Mouse (Mus musculus) gastrocnemius, postnatal 25 days (tissue): ENCODE measurements around the gene Sectm1b. TPM values are rescaled to one million over a fixed set of nuclear protein-coding genes. Genes with fewer than 3 reads are reported as not detected.

Experiments
- DNase-seq: peaks from one replicate; pipeline ENCODE4 v3.0.0; 2022
- total RNA-seq, 2 experiments: library from RNA; stranded (reverse); gene quantifications; 1 replicate in 1 of 2; 2 replicates in 1 of 2; pipeline ENCODE4 v1.2.3; 2021

Gene Sectm1b
- total RNA-seq, 2 experiments from 2014 or later: not detected

DNA sequence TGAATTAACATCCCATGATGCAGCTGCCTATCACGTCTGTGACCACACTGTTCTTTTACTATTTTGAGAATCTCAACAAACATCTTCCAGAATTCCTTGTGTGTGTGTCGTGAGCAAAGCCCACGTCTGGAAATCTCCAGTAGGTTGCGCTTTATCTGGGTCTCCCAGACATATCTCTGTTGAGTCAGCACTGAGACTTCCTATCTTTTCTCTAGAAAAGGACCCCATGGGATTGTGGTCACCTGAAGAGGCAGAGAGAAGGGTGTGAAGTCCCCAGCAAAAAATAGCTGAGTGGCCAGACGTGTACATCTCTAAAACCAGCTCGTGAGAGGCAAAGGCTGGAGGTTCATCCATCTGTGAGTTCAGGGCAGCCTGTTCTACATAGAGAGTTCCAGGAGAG lies 39.2 kb downstream of the Sectm1b start:
- DNase-seq: no peak

DNA sequence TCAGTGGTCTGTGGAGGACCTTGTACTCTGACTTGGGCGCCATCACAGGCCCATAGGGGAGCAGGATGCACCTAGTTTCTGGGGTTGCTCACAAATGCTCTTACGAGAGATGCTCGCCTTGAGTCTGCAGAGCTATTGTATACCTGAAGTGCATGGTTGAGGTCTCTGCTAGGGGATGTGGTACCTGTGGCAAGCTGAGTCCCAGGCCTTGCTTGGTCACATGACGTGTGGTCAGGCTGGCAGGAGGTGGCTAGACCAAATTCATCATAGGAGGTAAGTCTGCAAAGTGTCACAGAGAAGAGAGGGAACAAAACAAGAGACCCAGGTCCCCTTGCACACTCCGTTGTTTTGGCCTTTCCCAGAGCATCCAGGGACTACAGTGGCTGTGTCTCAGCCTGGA lies 43.9 kb downstream of the Sectm1b start:
- DNase-seq: no peak

DNA sequence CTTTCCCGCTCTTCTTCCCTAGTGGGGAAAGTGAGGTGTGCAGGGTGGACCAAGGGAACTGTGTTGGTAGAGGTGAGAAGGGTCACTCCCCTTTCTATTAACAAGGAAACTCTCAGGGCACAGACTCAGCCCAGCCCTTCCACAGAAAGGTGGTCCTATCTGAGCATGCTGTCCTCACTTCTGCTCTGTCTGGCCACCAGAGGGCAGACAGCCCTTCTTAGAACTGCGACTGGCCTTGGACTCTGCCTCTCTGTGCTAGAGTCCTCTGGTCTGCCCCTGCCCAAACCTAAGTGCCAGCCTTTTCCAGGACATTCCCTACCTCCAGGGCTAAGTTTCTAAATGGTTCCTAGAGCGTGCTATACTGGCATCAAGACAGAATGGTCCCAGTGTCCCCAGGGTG lies 45.7 kb downstream of the Sectm1b start:
- peak; percentile 46 for DNase-seq

DNA sequence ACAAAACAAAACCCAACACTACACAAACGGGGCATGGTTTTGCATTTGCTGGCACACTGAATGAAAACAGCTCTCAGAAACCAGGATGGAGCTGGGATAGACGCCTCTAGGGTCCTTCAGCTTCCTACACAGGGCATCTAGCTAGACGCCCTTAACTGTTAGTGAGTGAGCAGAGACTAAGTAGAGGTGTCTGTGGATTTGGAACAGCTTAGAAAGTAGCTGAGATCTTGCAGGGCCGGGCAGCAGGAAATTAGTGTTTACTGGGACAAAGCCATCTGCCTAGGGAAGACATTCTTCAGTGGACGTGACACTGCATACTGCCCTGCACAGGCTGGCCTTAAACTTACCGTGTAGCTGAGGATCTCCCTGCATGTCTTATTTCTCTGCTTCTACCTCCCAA lies 47.9 kb downstream of the Sectm1b start:
- DNase-seq: no peak

DNA sequence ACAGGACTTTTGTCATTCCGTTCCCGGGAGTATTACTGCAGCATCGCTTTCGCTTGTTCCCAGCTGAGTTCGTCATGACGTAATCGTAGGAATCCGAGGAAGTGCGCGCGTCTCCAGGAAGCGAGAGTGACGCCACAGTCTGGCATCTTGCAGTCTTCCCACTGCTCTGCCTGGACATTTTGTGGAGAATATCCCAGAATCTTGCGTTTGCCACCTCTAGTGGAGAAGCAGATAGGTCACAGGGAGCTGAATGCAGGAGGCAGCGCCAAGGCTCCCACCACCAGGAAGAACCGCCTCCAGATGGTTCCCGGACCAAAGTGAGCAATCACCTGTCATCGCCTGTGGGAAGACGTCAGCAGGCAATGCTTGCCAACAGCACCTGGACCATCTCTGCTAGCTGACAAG lies 48.5 kb downstream of the Sectm1b start:
- DNase-seq: peak; percentile 13

DNA sequence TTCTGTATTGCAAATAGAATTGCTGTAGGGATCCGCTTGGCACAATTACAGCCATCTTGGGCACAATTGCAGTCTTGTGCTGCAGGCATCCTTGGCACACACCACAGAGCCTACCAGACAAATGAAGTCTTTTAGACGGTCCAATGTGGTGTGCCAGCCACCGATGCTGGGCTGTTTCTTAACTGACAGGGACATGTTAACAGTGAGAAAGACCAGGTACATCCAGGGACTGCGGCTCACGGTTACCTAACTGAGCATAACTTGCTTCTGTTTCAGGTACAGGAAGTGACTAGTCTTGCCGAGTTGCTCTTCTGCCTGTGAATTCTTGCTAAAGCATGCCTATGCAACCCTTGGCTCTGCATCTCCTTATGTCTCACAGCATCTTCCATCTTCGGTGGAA lies 49.7 kb downstream of the Sectm1b start:
- no peak for DNase-seq

DNA sequence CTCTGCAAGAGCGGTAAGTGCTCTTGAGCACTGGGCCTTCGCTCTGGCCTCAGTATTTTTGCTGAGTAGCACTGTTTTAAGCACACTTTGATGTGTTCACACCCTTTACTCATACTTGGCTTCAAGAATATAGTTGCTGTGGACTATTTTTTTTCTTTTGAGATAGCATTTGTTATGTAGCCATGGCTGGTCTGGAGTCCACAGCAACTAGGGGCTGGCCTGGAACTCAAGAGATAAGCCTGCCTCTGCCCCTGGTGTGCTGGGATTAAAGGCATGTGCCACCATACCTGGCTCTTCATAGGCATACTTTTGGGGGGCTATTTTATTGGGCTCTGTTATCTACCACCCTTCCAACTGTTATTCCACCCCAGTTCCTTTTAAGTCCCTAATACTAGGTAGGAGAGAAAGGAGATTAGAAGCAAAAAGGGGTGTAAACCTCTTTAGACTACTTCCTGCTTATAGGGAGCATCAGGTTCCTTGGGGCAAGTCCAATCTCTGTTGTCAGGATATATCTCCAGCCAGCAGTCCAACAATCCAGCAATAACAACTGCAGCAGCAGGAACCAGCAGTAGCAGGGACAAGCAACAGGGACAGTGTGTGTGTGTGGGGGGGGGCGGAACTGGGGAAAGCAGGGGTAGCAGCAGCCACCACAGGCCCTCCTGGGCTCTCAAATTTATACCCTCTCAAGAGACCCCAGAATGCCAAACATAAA lies 53.2 kb downstream of the Sectm1b start:
- DNase-seq: no peak

DNA sequence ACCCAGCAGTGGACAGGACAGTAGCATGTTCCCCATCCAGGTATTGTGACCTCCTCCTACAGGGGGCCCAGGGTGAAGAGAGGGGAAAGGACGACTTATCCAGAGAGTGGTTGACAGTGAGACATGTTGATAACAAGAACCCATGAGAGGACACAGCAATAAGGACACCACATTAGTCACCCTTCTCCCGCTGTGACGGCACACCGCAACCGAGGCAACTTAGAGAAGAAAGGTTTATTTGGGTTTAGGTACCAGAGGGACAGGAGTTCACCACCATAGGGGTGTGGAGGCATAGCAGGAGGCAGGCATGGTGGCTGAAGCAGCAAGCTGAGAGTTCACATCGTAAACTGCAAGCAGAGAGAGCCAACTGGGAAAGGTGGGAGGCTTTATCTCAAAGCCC lies 57.2 kb downstream of the Sectm1b start:
- no peak for DNase-seq

DNA sequence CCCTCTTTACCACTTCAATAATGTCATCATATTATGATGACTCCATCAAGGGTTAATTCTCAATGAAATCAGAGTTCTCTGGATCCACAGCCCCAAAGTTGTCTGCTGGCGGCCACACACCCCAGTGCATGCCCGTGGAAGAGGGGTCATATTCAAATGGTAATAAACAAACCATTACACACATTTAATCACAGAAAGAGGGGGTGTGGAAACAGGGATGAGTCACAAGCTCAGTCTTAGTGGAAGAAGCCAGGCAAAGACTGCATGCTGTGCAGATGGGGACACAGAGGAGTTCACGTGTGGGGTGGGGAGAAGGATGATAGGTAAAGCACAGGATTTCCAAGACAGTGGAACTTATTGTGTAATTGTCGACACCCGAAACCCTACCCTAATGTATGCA lies 59.1 kb downstream of the Sectm1b start:
- DNase-seq: no peak

Other genes with a start within 250 kb of the Sectm1b start
- 10 to 100 TPM; 11.1 to 59.9 TPM for gene Fasn, start 239.0 kb downstream of the Sectm1b start, total RNA-seq
- gene Ccdc57, start 130.7 kb downstream of the Sectm1b start, total RNA-seq: 1 to 10 TPM; 2.8 to 2.9 TPM
- gene Slc16a3, start 115.1 kb downstream of the Sectm1b start, total RNA-seq: 100 to 1,000 TPM; 313 to 418 TPM
- gene Csnk1d, start 72.2 kb downstream of the Sectm1b start, total RNA-seq: 10 to 100 TPM; 45.8 to 52.6 TPM
- gene Cd7, start 24.2 kb downstream of the Sectm1b start, total RNA-seq: not detected
- gene Sectm1a, start 17.7 kb upstream of the Sectm1b start, total RNA-seq: not detected
- not detected for gene Tex19.2, start 55.1 kb upstream of the Sectm1b start, total RNA-seq
- gene Tex19.1, start 82.6 kb upstream of the Sectm1b start, total RNA-seq: not detected
- 1 to 10 TPM in 1 of 2 experiments, under 1 TPM in 1; 0.35 to 1.1 TPM for gene Uts2r, start 96.7 kb upstream of the Sectm1b start, total RNA-seq
- 1 to 10 TPM; 4.8 to 6.9 TPM for gene Hexdc, start 140.9 kb upstream of the Sectm1b start, total RNA-seq
- 10 to 100 TPM; 11.5 to 11.6 TPM for gene Ogfod3, start 141.1 kb upstream of the Sectm1b start, total RNA-seq
- gene Cybc1, start 165.8 kb upstream of the Sectm1b start, total RNA-seq: 1 to 10 TPM; 3.0 to 3.6 TPM
- 10 to 100 TPM; 78.0 to 90.7 TPM for gene Narf, start 173.7 kb upstream of the Sectm1b start, total RNA-seq
- 10 to 100 TPM; 20.1 to 27.1 TPM for gene Foxk2, start 196.4 kb upstream of the Sectm1b start, total RNA-seq